Mouse (Mus musculus) spleen, embryonic (tissue): Measurements from ENCODE around the gene Dyrk2.

Experiments
- CTCF ChIA-PET: fragments of 350-600 bp; sonication (Branson Sonifier 250); formaldehyde crosslinking; loops from one replicate; lab custom pipeline; 2022; lab: Charles Lee

Gene Dyrk2

DNA sequence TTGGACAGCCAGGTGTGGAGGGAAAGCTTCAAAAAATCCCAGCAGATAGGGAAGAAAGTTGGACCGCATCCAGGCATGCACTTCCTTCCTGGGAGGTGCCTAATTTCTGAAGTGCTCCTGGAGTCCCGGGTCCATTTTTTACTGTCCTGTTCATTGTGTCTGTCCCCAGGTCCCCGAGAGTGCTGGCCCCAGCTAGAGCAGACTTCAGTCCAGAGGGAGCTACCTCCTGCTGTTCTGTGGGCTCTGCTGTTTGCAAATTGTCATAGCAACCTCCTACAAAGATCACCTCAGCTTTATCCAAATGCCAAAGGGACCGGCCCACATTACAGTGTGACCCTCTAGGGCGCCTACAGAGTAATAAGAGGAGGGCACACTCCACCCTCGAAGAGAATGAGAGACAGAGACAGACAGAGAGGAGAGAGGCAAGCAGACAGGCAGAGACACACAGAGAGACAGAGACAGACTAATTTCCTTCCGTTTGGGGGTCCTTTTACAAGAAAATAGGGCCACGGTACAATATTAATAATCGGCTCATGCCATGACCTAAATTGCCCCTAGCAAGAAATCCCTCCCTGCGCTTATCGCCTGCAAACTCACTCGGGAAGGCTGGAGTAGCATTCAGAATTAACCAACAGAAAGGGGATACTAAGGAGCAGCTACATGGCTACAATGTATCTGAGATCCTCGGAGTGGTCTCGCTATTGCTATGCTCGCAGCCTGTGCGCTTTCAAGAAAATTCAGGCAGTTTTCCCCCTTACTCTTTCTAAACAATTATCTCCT is at the start of gene Dyrk2:
Gene Dyrk2 (minus strand): TSS at position 9 of the 780 bp plus-strand sequence.
- CTCF ChIA-PET = interaction anchor here (0.6 kb wide), 1 partner anchor 14 kb away, joined by 7 read pairs; no protein-coding TSS in a partner anchor

DNA sequence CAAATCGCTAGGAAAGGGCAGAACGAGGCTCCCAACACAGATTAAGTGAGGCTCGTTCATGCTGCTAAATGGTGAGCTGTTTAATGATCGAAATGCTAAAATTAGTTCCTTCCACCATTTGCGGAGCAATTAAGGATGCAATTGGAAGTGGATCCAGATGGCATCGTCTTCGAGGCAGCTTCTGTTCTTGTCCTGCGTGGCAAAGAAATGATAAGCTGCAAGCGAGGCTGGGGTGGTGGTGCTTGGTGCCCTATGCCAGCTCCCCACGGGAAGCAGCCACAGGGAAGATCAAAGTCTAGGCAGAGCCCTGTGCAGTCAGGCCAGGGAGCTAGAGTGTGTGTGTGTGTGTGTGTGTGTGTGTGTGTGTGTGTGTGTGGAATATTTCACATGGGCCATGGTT is 32.6 kb upstream of the Dyrk2 start:
- CTCF ChIA-PET = no interaction called here

GRCm38 (mm10) chr10:118893645-118894044 is 23.6 kb upstream of the Dyrk2 start:
- CTCF ChIA-PET = interaction anchor here (0.6 to 0.7 kb wide), 2 partner anchors 23 to 1219 kb away, joined by 3 to 4 read pairs; partner anchors contain the start of gene Helb

DNA sequence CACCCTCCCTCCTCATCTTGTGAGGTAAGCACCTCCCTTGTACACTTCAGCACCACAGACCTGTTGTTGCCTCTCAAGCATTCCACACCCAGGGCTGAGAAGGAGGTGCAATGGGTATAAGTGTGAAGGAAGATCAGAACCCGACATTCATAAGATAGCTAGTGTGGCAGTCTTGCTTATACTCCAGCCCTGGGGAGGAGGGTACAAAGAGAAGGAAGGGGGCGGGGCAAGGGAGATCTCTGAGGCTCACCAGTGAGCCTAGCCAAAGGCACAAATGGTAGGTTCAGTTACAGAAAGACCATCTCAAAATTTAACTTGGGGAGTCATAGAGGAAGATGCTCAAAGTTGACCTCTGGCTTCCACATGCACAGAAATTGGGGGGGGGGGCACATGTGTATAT is 14.1 kb upstream of the Dyrk2 start:
- CTCF ChIA-PET = interaction anchor here (0.8 kb wide), 1 partner anchor 14 kb away, joined by 7 read pairs; the partner anchor contains the start of gene Dyrk2

GRCm38 (mm10) chr10:118883317-118883716 is 13.3 kb upstream of the Dyrk2 start:
- CTCF ChIA-PET = no interaction called here

DNA sequence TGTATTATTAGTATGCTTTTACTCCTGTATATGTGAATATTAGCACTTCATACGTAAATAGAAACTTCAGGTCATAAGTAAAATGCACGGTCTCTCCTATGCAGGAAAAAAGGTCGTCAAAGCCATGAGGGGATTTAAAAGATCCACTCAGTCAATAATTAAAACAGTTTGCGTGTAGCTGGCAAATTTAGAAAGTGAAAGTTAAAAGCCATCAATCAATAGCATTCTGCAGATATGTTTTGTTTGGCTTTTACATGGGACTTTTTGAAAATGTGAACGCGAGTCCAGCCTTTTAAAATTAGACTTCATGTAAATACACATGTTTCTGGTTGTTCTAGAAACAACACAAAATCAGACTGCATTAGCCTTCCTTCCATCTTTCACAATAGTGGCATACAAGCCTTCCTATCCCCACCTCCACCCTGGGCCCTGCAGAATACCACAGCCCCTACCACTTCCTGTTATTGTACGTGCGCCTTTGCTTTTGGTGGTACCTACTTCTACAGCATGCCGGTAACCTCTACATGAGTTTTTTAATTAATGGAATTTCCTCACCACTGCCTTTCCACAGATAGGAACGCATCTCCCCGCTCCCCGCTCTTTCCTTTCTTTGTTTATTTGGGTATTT is 12.4 kb upstream of the Dyrk2 start:
- CTCF ChIA-PET = no interaction called here

GRCm38 (mm10) chr10:118880776-118881175 is 10.8 kb upstream of the Dyrk2 start:
- CTCF ChIA-PET = no interaction called here

DNA sequence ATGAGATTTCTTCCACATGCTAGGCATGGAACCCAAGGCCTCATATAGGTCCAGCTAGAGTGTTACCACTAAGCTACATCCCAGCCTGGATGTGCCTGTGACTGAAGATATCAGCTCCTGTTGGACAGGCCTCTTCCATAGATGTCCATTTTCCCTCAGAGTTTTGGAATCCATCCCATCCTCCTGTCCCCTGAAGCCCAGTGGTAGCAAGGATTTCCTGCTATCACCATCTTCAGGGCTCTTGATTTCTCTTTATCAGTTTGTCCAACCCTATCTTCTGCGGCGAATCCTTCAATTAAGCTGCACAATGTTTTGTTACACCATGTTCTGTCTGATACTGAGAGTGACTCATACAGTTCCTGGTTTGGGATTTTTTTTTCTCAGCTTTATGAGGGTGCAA is 2.2 kb upstream of the Dyrk2 start:
- CTCF ChIA-PET = no interaction called here

DNA sequence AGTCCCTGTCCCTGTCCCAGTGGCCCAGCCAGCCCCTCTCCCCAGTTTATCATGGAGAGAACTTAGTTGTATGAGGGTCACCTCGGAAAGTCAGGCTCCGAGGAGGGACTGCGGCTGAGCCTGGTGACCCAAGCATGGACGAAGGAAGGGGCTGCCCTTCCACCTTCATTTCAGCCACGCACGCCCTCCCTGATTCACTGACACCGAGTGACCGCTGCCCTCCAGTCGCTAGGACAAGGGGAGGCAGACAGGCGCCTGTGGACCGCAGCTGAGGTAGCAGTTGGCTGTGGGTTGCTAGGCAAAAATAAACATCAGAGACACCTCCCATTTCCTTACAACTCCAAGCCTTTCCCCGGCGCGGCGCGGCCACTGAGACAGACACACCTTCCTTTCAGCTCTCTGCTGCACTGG is 413 bp downstream of the Dyrk2 start:
- CTCF ChIA-PET = interaction anchor here (0.6 kb wide), 2 partner anchors 14 to 1794 kb away, joined by 7 to 8 read pairs; no protein-coding TSS in a partner anchor

- CTCF ChIA-PET = interaction anchor here (0.6 kb wide), 1 partner anchor 1794 kb away, joined by 8 read pairs; no protein-coding TSS in a partner anchor
These were observed 1.1 kb downstream of the Dyrk2 start for GRCm38 (mm10) chr10:118868601-118869590.

DNA sequence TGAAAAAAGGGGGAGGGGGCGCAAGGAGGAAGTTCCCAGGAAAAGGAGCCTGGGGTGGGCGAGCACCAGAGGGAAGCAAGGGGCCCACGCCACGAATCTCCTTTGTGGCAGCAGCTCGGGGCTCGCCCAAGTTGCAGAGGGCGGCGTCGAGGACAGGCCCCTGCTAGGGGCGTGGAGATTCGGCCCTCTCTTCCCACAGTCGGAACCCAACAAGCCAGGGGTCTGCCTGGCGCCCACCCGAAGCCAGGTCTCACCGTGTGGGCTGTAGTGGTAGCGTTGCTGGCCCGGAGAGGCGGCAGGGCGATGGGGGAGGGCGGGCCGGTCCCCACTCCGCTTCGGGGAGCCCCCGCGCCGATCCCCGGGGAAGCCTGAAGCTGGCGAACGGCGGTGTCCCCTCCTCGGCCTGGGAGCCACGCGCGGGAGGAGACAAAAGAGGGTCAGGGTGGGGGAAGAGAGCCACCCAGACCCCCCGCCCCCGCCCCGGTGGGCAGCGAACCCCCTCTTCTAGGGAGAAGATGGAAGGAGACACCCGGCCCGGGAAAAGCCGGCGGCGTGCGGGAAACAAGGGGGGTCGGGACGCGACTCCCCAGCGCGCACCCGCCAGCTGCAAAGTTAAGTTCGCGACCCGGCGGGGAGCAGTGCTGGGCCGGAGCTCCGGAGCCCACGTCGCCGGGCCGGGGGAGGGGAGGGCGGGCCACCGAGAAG is 2.0 kb downstream of the Dyrk2 start:
- CTCF ChIA-PET = interaction anchor here (0.7 kb wide), 1 partner anchor 363 kb away, joined by 7 read pairs; no protein-coding TSS in a partner anchor

GRCm38 (mm10) chr10:118867304-118867895 is 2.6 kb downstream of the Dyrk2 start:
- CTCF ChIA-PET = interaction anchor here (0.7 kb wide), 1 partner anchor 363 kb away, joined by 7 read pairs; no protein-coding TSS in a partner anchor

- CTCF ChIA-PET = no interaction called here
These were observed 5.0 kb downstream of the Dyrk2 start for GRCm38 (mm10) chr10:118864976-118865375.

- CTCF ChIA-PET = interaction anchor here (0.6 kb wide), 1 partner anchor 54 kb away, joined by 3 read pairs; no protein-coding TSS in a partner anchor
These were observed 6.4 kb downstream of the Dyrk2 start for GRCm38 (mm10) chr10:118863611-118864010.

GRCm38 (mm10) chr10:118862233-118862632 is 7.8 kb downstream of the Dyrk2 start:
- CTCF ChIA-PET = interaction anchor here (0.6 kb wide), 1 partner anchor 65 kb away, joined by 3 read pairs; no protein-coding TSS in a partner anchor

DNA sequence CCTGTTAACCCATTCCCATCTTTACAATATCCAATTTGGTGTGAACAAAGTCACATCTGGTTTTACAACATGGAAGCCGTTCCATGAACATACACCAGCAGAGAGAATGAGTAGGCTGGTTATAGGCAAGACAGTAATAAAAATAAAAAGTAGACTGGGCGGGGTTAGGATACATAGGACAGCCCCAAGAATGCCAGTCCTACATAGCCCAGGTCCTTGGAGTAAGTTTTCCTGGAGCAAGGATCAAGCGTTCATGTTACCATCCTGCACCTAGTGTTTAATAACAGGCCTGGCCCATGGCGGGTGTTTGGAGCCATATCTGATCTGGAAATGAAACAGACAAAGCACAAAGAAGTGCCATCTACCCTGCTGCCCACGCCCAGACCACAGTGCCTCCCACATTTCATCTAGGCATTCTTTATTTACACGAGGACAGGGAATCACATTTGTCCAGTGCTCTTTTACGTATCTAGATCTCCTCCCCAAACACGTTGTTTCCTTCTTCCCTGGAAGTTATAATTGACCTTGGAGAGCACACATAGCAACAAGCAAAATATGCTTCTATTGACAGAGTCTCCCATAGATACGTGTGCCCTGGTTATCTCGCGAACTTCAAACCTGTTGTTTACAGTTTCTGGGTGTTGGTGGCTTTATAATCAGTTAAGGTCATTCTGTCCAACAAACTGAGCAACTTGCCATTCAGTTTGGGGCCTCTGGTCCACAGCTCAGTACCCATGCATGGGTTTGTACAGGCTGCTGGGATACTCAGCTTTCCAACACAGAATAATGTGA is 8.6 kb downstream of the Dyrk2 start:
- CTCF ChIA-PET = interaction anchor here (0.6 kb wide), 1 partner anchor 65 kb away, joined by 3 read pairs; no protein-coding TSS in a partner anchor

- CTCF ChIA-PET = no interaction called here
These were observed 10.4 kb downstream of the Dyrk2 start for GRCm38 (mm10) chr10:118859655-118860054.

- CTCF ChIA-PET = no interaction called here
These were observed 15.4 kb downstream of the Dyrk2 start for GRCm38 (mm10) chr10:118854641-118855040.

GRCm38 (mm10) chr10:118852554-118852953 is 17.5 kb downstream of the Dyrk2 start:
- CTCF ChIA-PET = no interaction called here
